Mouse (Mus musculus): ENCODE data around the gene Gm45902. TPM values are rescaled to one million over a fixed set of nuclear protein-coding genes. Genes with fewer than 3 reads are reported as not detected.

Gene Gm45902
- 0.49 and 0.56 TPM in 2 replicates for polyA plus RNA-seq (2021; fragmentation: Nextera tagmentation)
- long read RNA-seq, experiment 1, full-length matches to known transcripts, result 3 of 4 reads
- long read RNA-seq, experiment 1, partial matches to known transcripts, result 0 of 4 reads
- long read RNA-seq, experiment 1, other reads (novel, unspliced or antisense), result 1 of 4 reads
- long read RNA-seq, experiment 2, partial matches to known transcripts, result 0 of 1 reads
- long read RNA-seq, experiment 2, other reads (novel, unspliced or antisense), result 0 of 1 reads

GRCm38 (mm10) chr2:3512552-3513454 is at the start of gene Gm45902, which contains the start of the genes Hspa14 and Cdnf:
Gene Gm45902, minus strand, starts transcription at chr2:3512790.
Gene Hspa14, minus strand, starts transcription at chr2:3512814.
Gene Cdnf, plus strand, starts transcription at chr2:3513030.

DNA sequence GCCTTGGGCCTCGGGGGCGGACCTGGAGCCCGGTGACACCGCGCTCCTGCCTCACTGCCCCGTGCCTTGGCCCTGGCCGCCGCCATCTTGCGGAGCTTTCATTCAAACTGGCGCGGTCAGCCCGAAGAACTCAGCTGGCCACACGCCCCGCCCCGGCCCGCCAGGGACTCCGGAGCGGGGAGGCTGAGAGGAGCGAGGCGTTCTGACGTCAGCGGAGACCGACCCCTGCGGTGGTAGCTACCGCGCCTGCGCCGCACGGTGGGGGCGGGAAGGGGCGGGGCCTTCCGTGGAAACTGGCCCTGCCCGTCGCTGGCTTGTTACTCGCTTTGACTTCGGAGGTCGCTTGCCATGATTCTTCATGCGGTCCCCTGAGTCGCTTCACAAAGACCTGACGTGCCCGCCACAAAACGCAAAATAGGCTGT is 37.7 kb downstream of the Gm45902 start, which contains the start of gene Suv39h2:
Gene Suv39h2, minus strand, starts transcription at position 171 of the 423 bp plus-strand sequence.

Other genes starting within 250 kb of the Gm45902 start
- 90.1 and 160 TPM in 2 replicates for gene Nmt2, start 228.6 kb downstream of the Gm45902 start, polyA plus RNA-seq (2021; fragmentation: Nextera tagmentation)
- 13.9 and 14.6 TPM in 2 replicates for gene Rpp38, start 180.1 kb downstream of the Gm45902 start, polyA plus RNA-seq (2021; fragmentation: Nextera tagmentation)
- gene Acbd7, start 176.6 kb downstream of the Gm45902 start, polyA plus RNA-seq (2021; fragmentation: Nextera tagmentation), result 1.3 and 2.3 TPM in 2 replicates
- gene Olah, start 115.6 kb downstream of the Gm45902 start, polyA plus RNA-seq (2021; fragmentation: Nextera tagmentation), result not detected in 2 replicates
- gene Meig1, start 90.1 kb downstream of the Gm45902 start, polyA plus RNA-seq (2021; fragmentation: Nextera tagmentation), result 15.8 and 16.0 TPM in 2 replicates
- gene Dclre1c, start 88.7 kb downstream of the Gm45902 start, polyA plus RNA-seq (2021; fragmentation: Nextera tagmentation), result 3.8 TPM in 2 replicates
- gene Suv39h2, start 37.8 kb downstream of the Gm45902 start, polyA plus RNA-seq (2021; fragmentation: Nextera tagmentation), result 1.3 and 3.8 TPM in 2 replicates
- gene Hspa14, start within 50 bp of the Gm45902 start, polyA plus RNA-seq (2021; fragmentation: Nextera tagmentation), result 27.4 and 33.3 TPM in 2 replicates
- 0.17 and 0.40 TPM in 2 replicates for gene Cdnf, start 240 bp upstream of the Gm45902 start, polyA plus RNA-seq (2021; fragmentation: Nextera tagmentation)
- 2.3 and 2.9 TPM in 2 replicates for gene Fam107b, start 57.7 kb upstream of the Gm45902 start, polyA plus RNA-seq (2021; fragmentation: Nextera tagmentation)